Mouse (Mus musculus): Measurements from ENCODE around the gene Crybg2. TPM values are rescaled to one million over a fixed set of nuclear protein-coding genes. Genes with fewer than 3 reads are reported as not detected.
A peak's percentile ranks its signal among the peaks of the same experiment; 100 is the strongest.

Crybg2 gene
- polyA plus RNA-seq, 1 experiment = 19.2 TPM

- TF ChIP-seq POLR2A (IDR thresholded peaks at IDR 0.05; ENCODE audit: insufficient read depth, low read length) (no peak), EP300 (IDR thresholded peaks at IDR 0.05; ENCODE audit: insufficient read depth, low read depth, low read length) (0 out of 2 replicates have a peak, but pooled peaks have one; percentile 36), CTCF (IDR thresholded peaks at IDR 0.05; ENCODE audit: low read depth, low read length) (no peak)
- H3K36me3 ChIP-seq (ENCODE audit: control insufficient read depth, insufficient read depth, low read length, poor library complexity, severe bottlenecking) = no peaks in the 10 kb centered on the region
- H3K9ac ChIP-seq (ENCODE audit: low read depth, poor library complexity, severe bottlenecking) = no peak overlapping the region
- peaks cover 14% of the 10 kb centered on the region for H3K4me1 ChIP-seq (ENCODE audit: control insufficient read depth, insufficient read depth, low read length)
- H3K4me3 ChIP-seq (ENCODE audit: low read depth, low read length) = no peak overlapping the region
- no peaks in the 10 kb centered on the region for H3K9me3 ChIP-seq (replicated peaks; ENCODE audit: control insufficient read depth, insufficient read depth, low read length, poor library complexity, severe bottlenecking)
- no peak overlapping the region for H3K27ac ChIP-seq (ENCODE audit: insufficient read depth, low read length)
- H3K27me3 ChIP-seq (ENCODE audit: control insufficient read depth, insufficient read depth, low read length, poor library complexity, severe bottlenecking) = no peaks in the 10 kb centered on the region
Observed at GRCm38 (mm10) chr4:134068793-134069580, 8.4 kb downstream of the Crybg2 start.

- no peak overlapping the region; the same call in 1 of the 2 replicates for H3K27ac ChIP-seq (ENCODE audit: insufficient read depth, low read length)
- no peak overlapping the region for H3K4me3 ChIP-seq (ENCODE audit: low read depth, low read length)
- no peaks in the 10 kb centered on the region for H3K36me3 ChIP-seq (ENCODE audit: control insufficient read depth, insufficient read depth, low read length, poor library complexity, severe bottlenecking)
- H3K4me1 ChIP-seq (ENCODE audit: control insufficient read depth, insufficient read depth, low read length) = peaks cover 6% of the 10 kb centered on the region
- H3K27me3 ChIP-seq (ENCODE audit: control insufficient read depth, insufficient read depth, low read length, poor library complexity, severe bottlenecking) = no peaks in the 10 kb centered on the region
- no peak for TF ChIP-seq POLR2A (IDR thresholded peaks at IDR 0.05; ENCODE audit: insufficient read depth, low read length)
- peak; percentile 86 for TF ChIP-seq CTCF (IDR thresholded peaks at IDR 0.05; ENCODE audit: low read depth, low read length)
- TF ChIP-seq EP300 (IDR thresholded peaks at IDR 0.05; ENCODE audit: insufficient read depth, low read depth, low read length) = peak; percentile 42; the same call in 1 of the 2 replicates
- no peaks in the 10 kb centered on the region for H3K9me3 ChIP-seq (replicated peaks; ENCODE audit: control insufficient read depth, insufficient read depth, low read length, poor library complexity, severe bottlenecking)
- no peak overlapping the region for H3K9ac ChIP-seq (ENCODE audit: low read depth, poor library complexity, severe bottlenecking)
Observed at GRCm38 (mm10) chr4:134078694-134079093, 18.1 kb downstream of the Crybg2 start.

GRCm38 (mm10) chr4:134080674-134081073, 20.1 kb downstream of the Crybg2 start:
- TF ChIP-seq POLR2A (IDR thresholded peaks at IDR 0.05; ENCODE audit: insufficient read depth, low read length) (no peak), EP300 (IDR thresholded peaks at IDR 0.05; ENCODE audit: insufficient read depth, low read depth, low read length) (no peak), CTCF (IDR thresholded peaks at IDR 0.05; ENCODE audit: low read depth, low read length) (no peak)
- no peaks in the 10 kb centered on the region for H3K27me3 ChIP-seq (ENCODE audit: control insufficient read depth, insufficient read depth, low read length, poor library complexity, severe bottlenecking)
- no peak overlapping the region for H3K27ac ChIP-seq (ENCODE audit: insufficient read depth, low read length)
- peak overlapping the region; percentile 34; the same call in 1 of the 2 replicates for H3K9ac ChIP-seq (ENCODE audit: low read depth, poor library complexity, severe bottlenecking)
- no peak overlapping the region for H3K4me3 ChIP-seq (ENCODE audit: low read depth, low read length)
- H3K36me3 ChIP-seq (ENCODE audit: control insufficient read depth, insufficient read depth, low read length, poor library complexity, severe bottlenecking) = no peaks in the 10 kb centered on the region
- peaks cover 6% of the 10 kb centered on the region for H3K4me1 ChIP-seq (ENCODE audit: control insufficient read depth, insufficient read depth, low read length)
- H3K9me3 ChIP-seq (replicated peaks; ENCODE audit: control insufficient read depth, insufficient read depth, low read length, poor library complexity, severe bottlenecking) = peaks cover 5% of the 10 kb centered on the region; the same call in 1 of the 2 replicates

- Histone ChIP-seq H3K27ac (ENCODE audit: insufficient read depth, low read length) (peak overlapping the region; percentile 1), H3K9ac (ENCODE audit: low read depth, poor library complexity, severe bottlenecking) (peak overlapping the region; percentile 34)
Observed at GRCm38 (mm10) chr4:134081730-134082386, 21.2 kb downstream of the Crybg2 start.

GRCm38 (mm10) chr4:134082460-134082859, 21.8 kb downstream of the Crybg2 start:
- no peaks in the 10 kb centered on the region for H3K36me3 ChIP-seq (ENCODE audit: control insufficient read depth, insufficient read depth, low read length, poor library complexity, severe bottlenecking)
- H3K4me3 ChIP-seq (ENCODE audit: low read depth, low read length) = peak overlapping the region; percentile 74
- peak overlapping the region; percentile 34 for H3K9ac ChIP-seq (ENCODE audit: low read depth, poor library complexity, severe bottlenecking)
- H3K27me3 ChIP-seq (ENCODE audit: control insufficient read depth, insufficient read depth, low read length, poor library complexity, severe bottlenecking) = no peaks in the 10 kb centered on the region
- peaks cover 5% of the 10 kb centered on the region; the same call in 1 of the 2 replicates for H3K9me3 ChIP-seq (replicated peaks; ENCODE audit: control insufficient read depth, insufficient read depth, low read length, poor library complexity, severe bottlenecking)
- H3K27ac ChIP-seq (ENCODE audit: insufficient read depth, low read length) = peak overlapping the region; percentile 13; the same call in 1 of the 2 replicates
- H3K4me1 ChIP-seq (ENCODE audit: control insufficient read depth, insufficient read depth, low read length) = peaks cover 6% of the 10 kb centered on the region
- TF ChIP-seq POLR2A (IDR thresholded peaks at IDR 0.05; ENCODE audit: insufficient read depth, low read length) (no peak), EP300 (IDR thresholded peaks at IDR 0.05; ENCODE audit: insufficient read depth, low read depth, low read length) (no peak), CTCF (IDR thresholded peaks at IDR 0.05; ENCODE audit: low read depth, low read length) (no peak)

More at GRCm38 (mm10) chr4:134081730-134082386, 21.2 kb downstream of the Crybg2 start:
- Histone ChIP-seq H3K36me3 (ENCODE audit: control insufficient read depth, insufficient read depth, low read length, poor library complexity, severe bottlenecking) (no peaks in the 10 kb centered on the region), H3K4me1 (ENCODE audit: control insufficient read depth, insufficient read depth, low read length) (peaks cover 6% of the 10 kb centered on the region), H3K27me3 (ENCODE audit: control insufficient read depth, insufficient read depth, low read length, poor library complexity, severe bottlenecking) (no peaks in the 10 kb centered on the region), H3K4me3 (ENCODE audit: low read depth, low read length) (peak overlapping the region; percentile 74), H3K9me3 (replicated peaks; ENCODE audit: control insufficient read depth, insufficient read depth, low read length, poor library complexity, severe bottlenecking) (peaks cover 5% of the 10 kb centered on the region; the same call in 1 of the 2 replicates)
- peak; percentile 41 for TF ChIP-seq POLR2A (IDR thresholded peaks at IDR 0.05; ENCODE audit: insufficient read depth, low read length)
- peak; percentile 72 for TF ChIP-seq EP300 (IDR thresholded peaks at IDR 0.05; ENCODE audit: insufficient read depth, low read depth, low read length)
- no peak for TF ChIP-seq CTCF (IDR thresholded peaks at IDR 0.05; ENCODE audit: low read depth, low read length)

Measured in ES-Bruce4 (cell line).